Mouse (Mus musculus) liver, embryonic 15.5 days (tissue): ENCODE measurements around the gene Mical2. TPM values are rescaled to one million over a fixed set of nuclear protein-coding genes. Genes with fewer than 3 reads are reported as not detected.

Experiments used
- ATAC-seq: fragments of 200-750 bp; cut with Nextera tagmentation; 2 replicates; pipeline ENCODE4 v1.8.0; 2017; ENCODE audit warnings: moderate number of reproducible peaks, mild to moderate bottlenecking, moderate library complexity; ENCODE audit not compliant: insufficient read depth
- H3K27ac ChIP-seq: fragments of 300-500 bp; sonication (generic); replicated peaks from 2 replicates; pipeline ENCODE4 v1.5.1; 2015; ENCODE audit warnings: mild to moderate bottlenecking, inconsistent platforms
- H3K27me3 ChIP-seq: fragments of 300-500 bp; sonication (generic); 2 replicates; pipeline ENCODE4 v1.6.1; 2015; ENCODE audit warnings: mild to moderate bottlenecking, inconsistent platforms
- H3K36me3 ChIP-seq: fragments of 300-500 bp; sonication (generic); replicated peaks from 2 replicates; pipeline ENCODE4 v1.6.1; 2015; ENCODE audit warnings: moderate library complexity, mild to moderate bottlenecking, inconsistent platforms
- H3K4me1 ChIP-seq: fragments of 300-500 bp; sonication (generic); replicated peaks from 2 replicates; pipeline ENCODE4 v1.6.1; 2015; ENCODE audit warnings: inconsistent platforms
- H3K4me2 ChIP-seq: fragments of 300-500 bp; sonication (generic); 2 replicates; pipeline ENCODE4 v1.6.1; 2015; ENCODE audit warnings: moderate library complexity, mild to moderate bottlenecking, inconsistent platforms
- H3K4me3 ChIP-seq: fragments of 300-500 bp; sonication (generic); replicated peaks from 2 replicates; pipeline ENCODE4 v1.5.1; 2015; ENCODE audit warnings: mild to moderate bottlenecking, inconsistent platforms
- H3K9ac ChIP-seq: fragments of 300-500 bp; sonication (generic); 2 replicates; pipeline ENCODE4 v1.6.1; 2015; ENCODE audit warnings: moderate library complexity, mild to moderate bottlenecking, inconsistent platforms
- H3K9me3 ChIP-seq: fragments of 300-500 bp; sonication (generic); replicated peaks from 2 replicates; pipeline ENCODE4 v1.6.1; 2016; ENCODE audit warnings: inconsistent platforms
- WGBS: fragments of 180-500 bp; shearing (Covaris S2); methylation state at CpG from one replicate; pipeline ENCODE4 v1.1.7; 2015; ENCODE audit warnings: mixed read lengths; ENCODE audit not compliant: insufficient replicate concordance; 5-methylcytosine and 5-hydroxymethylcytosine counted together
- polyA plus RNA-seq: library from polyadenylated mRNA; unstranded; fragments of >200 nt; fragmentation: Nextera tagmentation; extraction: Ambion mirVana; gene quantifications from 2 replicates; pipeline ENCODE4 v1.2.1, GENCODE M21; 2015

Gene Mical2
- polyA plus RNA-seq, 1 experiment from 2014 or later, result 1.8 TPM

DNA sequence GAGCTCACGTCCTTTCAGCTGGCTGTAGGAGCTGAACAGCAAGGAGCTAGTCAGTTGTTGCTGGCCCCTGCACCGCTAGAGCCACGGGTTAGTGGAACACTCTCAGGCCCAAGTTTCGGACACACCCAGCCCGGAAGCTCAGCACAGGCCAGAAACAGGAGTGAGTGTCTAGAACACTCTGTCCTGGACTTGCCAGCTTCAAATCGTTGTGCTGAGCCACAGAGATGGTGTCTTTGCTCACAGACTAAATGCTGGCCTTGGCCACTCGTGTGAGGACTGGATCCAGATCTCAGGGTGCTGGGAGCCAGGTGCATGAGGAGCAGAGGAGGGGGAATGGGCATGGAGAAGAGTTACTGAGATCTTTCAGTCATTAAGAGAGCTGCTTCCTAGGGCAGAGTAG lies 6.1 kb downstream of the Mical2 start:
- Histone ChIP-seq H3K36me3 (no peaks in the 10 kb centered on the region), H3K4me2 (no peak overlapping the region), H3K4me1 (peaks cover 4% of the 10 kb centered on the region; the same call in 1 of the 2 replicates), H3K27ac (no peak overlapping the region), H3K9me3 (no peaks in the 10 kb centered on the region), H3K4me3 (no peak overlapping the region), H3K27me3 (peaks cover under 1% of the 10 kb centered on the region; the same call in 1 of the 2 replicates), H3K9ac (no peak overlapping the region)
- 55% methylated on average over 7 of the region's 7 CpGs for WGBS
- no peak for ATAC-seq

DNA sequence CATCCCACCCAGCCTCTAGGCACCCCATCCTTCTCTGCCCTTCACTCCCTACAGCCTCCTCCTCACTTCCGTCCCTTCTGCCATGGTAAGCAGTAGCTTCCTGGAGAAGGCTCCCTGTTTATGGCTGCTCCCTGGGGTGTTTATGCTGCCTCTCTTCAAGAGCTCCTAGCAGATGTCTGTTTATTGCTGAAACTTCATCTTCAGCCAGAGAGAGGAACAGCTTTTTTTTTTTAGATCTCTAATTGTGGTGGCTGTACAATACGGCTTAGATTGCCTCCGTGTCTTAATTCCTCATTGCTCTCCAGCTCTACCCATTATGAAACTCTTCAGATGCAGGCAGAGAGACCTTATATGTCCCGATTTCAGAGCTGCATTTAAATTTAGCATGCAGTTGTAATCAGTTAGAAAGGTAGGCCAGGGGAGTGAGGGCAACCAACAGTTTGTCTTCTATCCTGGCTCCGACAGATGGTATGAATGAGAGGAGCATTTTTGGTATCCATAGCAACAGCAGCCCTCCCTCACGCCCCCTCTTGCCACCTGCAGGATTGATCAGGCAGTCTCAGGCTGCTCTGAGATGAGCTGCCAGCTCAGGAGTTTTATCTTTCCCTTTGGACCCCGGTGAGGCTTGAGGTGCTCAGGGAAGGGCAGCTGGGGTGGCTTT lies 7.8 kb downstream of the Mical2 start:
- no peak for ATAC-seq
- Histone ChIP-seq H3K36me3 (no peaks in the 10 kb centered on the region), H3K9ac (no peak overlapping the region), H3K4me3 (no peak overlapping the region), H3K4me1 (0 out of 2 replicates have a peak, but pooled peaks cover 4% of the 10 kb centered on the region), H3K27me3 (no peaks in the 10 kb centered on the region), H3K27ac (no peak overlapping the region), H3K4me2 (no peak overlapping the region), H3K9me3 (no peaks in the 10 kb centered on the region)
- 46% methylated on average over 7 of the region's 7 CpGs for WGBS

DNA sequence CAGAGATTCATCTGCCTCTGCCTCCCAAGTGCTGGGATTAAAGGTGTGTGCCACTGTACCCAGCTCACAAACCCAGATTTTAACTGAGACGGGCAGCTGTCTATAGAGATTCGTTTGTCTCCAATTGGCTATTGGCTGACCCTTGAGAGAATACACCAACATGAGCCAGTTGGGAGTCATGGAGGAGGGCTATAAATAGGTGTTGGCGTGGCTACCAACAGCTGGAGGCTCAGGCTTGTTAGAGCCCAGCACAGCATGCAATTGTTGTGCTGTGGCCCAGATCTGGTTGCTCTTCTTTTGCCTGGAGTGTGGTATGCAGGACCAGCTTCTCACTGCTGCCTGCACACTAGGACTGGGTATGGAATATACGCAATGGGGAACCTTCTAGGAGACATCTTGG lies 8.8 kb downstream of the Mical2 start:
- H3K4me3 ChIP-seq, result no peak overlapping the region
- H3K27ac ChIP-seq, result no peak overlapping the region
- peaks cover 4% of the 10 kb centered on the region; the same call in 1 of the 2 replicates for H3K4me1 ChIP-seq
- no peak overlapping the region for H3K4me2 ChIP-seq
- no peak for ATAC-seq
- no peaks in the 10 kb centered on the region for H3K36me3 ChIP-seq
- H3K9me3 ChIP-seq, result no peaks in the 10 kb centered on the region
- H3K27me3 ChIP-seq, result no peaks in the 10 kb centered on the region
- H3K9ac ChIP-seq, result no peak overlapping the region
- WGBS, result 53% methylated on average over 4 of the region's 4 CpGs

DNA sequence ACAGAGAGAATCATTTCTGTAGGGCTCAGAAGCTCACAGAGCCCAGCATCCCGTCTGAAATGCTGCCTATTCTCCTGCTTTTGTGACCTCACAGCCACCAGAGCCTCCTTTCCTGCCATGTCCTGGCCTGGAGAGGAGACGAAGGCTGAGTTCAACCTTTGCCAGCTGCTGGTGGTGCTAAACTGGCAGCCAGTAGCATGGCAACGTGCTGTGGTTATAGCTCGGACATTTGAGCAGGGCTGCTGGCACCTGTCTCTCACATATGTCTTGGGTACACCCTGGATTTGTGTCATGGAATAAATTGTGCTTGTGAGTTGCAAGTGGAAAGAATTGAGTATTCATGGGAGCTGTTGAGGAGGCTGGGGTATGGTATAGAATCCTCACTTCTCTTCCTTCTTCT lies 9.8 kb downstream of the Mical2 start:
- no peak overlapping the region for H3K4me2 ChIP-seq
- no peaks in the 10 kb centered on the region for H3K36me3 ChIP-seq
- no peaks in the 10 kb centered on the region for H3K9me3 ChIP-seq
- H3K4me3 ChIP-seq, result no peak overlapping the region
- H3K27ac ChIP-seq, result no peak overlapping the region
- ATAC-seq, result no peak
- H3K27me3 ChIP-seq, result no peaks in the 10 kb centered on the region
- H3K9ac ChIP-seq, result no peak overlapping the region
- H3K4me1 ChIP-seq, result peaks cover 4% of the 10 kb centered on the region; the same call in 1 of the 2 replicates
- WGBS, result 41% methylated on average over 4 of the region's 4 CpGs

DNA sequence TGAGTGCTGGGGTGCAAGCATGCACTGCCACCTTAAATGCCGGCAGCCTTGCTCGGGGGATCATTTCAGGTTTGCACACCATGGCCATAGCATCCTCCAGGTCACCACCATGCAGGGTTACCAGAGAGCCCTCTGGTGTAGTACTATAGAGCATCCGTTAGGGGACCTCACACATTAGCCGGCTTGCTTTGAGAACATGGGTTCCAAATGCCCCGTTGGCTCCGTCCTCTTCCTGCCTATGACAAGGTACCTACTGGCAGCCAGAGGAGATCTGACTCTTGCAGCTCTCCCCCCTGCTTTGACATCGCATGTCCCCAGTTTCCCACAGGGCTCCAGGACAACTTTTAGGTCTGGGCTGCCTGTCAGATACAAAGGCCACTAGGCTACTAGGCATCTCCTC lies 11.6 kb downstream of the Mical2 start:
- Histone ChIP-seq H3K4me2 (no peak overlapping the region), H3K9me3 (no peaks in the 10 kb centered on the region), H3K4me1 (peaks cover 4% of the 10 kb centered on the region; the same call in 1 of the 2 replicates), H3K9ac (no peak overlapping the region), H3K36me3 (no peaks in the 10 kb centered on the region), H3K4me3 (no peak overlapping the region), H3K27ac (no peak overlapping the region), H3K27me3 (no peaks in the 10 kb centered on the region)
- no peak for ATAC-seq
- 71% methylated on average over 7 of the region's 7 CpGs for WGBS

DNA sequence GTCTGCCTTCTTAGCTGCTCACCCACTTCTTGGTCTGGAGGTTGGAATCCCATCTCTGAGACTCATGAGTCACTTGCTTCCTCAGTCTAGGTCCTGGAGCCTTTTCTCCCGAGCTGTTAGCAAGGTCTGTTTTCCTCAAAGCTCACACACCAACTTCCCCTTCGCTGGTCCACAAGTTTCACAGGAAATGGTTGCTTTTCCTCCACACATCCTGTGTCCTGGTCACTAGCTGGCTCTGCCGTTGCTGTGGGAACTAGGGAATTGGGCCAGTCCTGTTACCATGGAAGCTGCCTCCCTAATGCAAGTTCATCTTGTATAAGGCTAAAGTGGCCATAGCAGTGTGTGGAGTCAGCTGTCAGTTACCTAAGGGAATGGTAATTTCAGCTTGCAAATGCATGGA lies 12.2 kb downstream of the Mical2 start:
- H3K27ac ChIP-seq, result no peak overlapping the region
- ATAC-seq, result no peak
- WGBS, result 10% methylated on average over 3 of the region's 3 CpGs
- H3K9ac ChIP-seq, result no peak overlapping the region
- no peak overlapping the region for H3K4me2 ChIP-seq
- no peak overlapping the region for H3K4me3 ChIP-seq
- no peaks in the 10 kb centered on the region for H3K9me3 ChIP-seq
- no peaks in the 10 kb centered on the region for H3K27me3 ChIP-seq
- no peaks in the 10 kb centered on the region for H3K36me3 ChIP-seq
- peaks cover 4% of the 10 kb centered on the region; the same call in 1 of the 2 replicates for H3K4me1 ChIP-seq

DNA sequence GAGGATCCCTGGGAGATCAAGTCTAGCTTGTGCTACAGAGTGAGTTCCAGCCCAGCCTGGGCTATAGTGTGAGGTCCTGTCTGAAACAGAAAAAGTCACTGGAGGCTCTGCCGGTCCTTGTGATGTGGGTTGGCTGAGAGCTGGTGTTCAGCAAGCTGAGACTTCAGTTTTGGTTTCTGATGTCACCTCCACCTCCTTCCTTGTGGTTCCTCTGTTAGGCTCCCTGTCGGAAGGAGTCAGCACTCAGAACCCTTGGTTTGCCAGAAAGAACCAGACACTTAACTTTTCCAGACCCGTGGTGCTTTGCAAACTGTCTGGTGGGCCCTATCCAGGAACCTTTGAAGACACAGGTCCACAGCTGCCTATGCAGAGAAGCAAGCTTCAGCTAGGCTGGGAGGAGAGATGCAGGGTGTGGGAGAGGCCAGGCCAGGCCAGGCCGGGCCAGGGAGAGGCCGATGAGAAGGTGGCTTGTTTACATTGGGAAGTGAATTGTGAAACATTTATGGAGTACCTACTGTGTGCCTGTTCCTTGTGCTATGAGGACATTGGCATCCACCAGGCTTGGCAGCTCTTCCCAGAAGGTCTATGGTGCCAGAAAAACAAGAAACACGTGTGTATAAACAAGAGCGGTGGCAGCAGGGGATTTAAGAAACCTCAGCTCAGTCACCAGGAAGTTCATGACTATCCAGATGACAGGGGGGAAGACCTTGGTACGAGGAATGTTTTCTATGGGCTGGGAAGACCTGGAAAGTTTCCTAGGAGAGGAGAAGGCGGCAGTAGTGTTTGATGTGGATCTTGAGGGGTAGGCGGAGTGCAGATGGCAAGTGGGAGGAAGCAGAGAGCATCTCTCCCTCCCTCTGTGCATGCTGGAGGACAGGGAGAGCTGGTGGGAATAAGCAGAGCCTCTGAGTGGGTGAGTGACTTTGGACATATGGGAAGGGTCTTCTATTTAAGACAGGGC lies 13.4 kb downstream of the Mical2 start:
- Histone ChIP-seq H3K9me3 (no peaks in the 10 kb centered on the region), H3K27ac (no peak overlapping the region)
- WGBS, result 55% methylated on average over 10 of the region's 10 CpGs

DNA sequence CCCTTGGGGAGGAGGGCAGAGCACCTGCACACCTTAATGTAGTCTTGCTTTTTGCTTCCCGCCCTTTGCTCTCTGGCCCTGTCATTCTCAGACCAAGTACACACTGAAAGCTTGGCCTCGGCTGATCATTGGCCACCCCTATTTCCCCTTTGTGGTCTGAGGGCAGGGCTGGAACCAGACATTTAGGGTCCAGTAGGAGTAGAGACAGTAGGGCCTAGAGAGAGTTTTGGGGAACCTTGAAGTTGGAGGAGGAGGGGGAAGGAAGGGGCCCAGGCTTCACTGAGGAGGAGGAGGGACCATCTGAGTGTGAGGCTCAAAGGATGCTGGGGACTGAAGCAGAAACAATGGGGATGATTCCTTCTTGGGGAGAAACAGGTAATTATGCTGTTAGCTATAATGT lies 15.1 kb downstream of the Mical2 start:
- H3K27ac ChIP-seq, result no peak overlapping the region
- H3K4me1 ChIP-seq, result no peaks in the 10 kb centered on the region; the same call in 1 of the 2 replicates
- WGBS, result 15% methylated on average over 2 of the region's 2 CpGs
- H3K9me3 ChIP-seq, result no peaks in the 10 kb centered on the region
- H3K4me2 ChIP-seq, result no peak overlapping the region
- no peak overlapping the region for H3K9ac ChIP-seq
- H3K4me3 ChIP-seq, result no peak overlapping the region
- H3K27me3 ChIP-seq, result no peaks in the 10 kb centered on the region
- ATAC-seq, result no peak
- H3K36me3 ChIP-seq, result no peaks in the 10 kb centered on the region

More for the DNA sequence above, 13.4 kb downstream of the Mical2 start:
- no peak for ATAC-seq
- no peaks in the 10 kb centered on the region; the same call in 1 of the 2 replicates for H3K4me1 ChIP-seq
- H3K9ac ChIP-seq, result no peak overlapping the region
- no peak overlapping the region for H3K4me3 ChIP-seq
- no peaks in the 10 kb centered on the region for H3K36me3 ChIP-seq
- H3K27me3 ChIP-seq, result no peaks in the 10 kb centered on the region
- H3K4me2 ChIP-seq, result no peak overlapping the region

DNA sequence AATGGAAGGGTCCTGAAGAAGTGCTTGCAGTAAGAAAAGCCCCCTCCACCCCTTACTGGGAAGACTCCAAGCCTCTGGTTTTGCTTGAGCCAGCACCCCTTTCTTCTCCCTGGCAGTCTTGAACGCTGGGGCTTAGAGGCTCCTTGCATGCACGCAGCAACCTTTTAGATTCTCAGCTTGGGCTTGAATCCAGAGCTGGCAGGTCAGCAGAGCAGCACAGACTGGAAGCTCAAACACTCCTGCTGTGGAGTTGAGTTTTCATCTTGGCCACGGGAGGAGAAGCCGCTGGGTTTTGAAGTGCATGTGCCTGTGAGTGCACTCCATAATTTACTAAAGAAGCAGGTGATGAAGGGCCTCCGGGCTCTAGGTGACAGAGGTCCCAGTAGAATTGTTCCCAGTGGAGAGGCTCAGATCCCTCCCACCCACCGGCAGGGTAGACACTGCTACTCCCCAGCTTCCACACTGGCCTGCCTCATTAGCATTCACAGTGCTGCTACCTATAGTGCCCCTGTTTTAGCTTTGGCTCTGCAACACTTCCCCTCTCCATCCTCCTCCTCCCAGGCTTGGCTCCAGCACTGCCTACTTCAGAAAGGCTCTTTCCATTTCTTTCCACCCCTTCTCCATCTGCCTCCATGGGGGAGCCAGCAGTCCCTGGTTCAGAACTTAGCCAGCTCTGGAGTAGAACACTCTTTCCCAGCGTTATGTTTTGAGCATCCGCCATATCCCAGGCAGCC lies 15.7 kb downstream of the Mical2 start:
- Histone ChIP-seq H3K9me3 (no peaks in the 10 kb centered on the region), H3K27ac (no peak overlapping the region), H3K4me1 (no peaks in the 10 kb centered on the region; the same call in 1 of the 2 replicates), H3K9ac (no peak overlapping the region), H3K36me3 (no peaks in the 10 kb centered on the region), H3K27me3 (no peaks in the 10 kb centered on the region), H3K4me3 (no peak overlapping the region), H3K4me2 (no peak overlapping the region)
- WGBS, result 54% methylated on average over 8 of the region's 8 CpGs
- no peak for ATAC-seq

DNA sequence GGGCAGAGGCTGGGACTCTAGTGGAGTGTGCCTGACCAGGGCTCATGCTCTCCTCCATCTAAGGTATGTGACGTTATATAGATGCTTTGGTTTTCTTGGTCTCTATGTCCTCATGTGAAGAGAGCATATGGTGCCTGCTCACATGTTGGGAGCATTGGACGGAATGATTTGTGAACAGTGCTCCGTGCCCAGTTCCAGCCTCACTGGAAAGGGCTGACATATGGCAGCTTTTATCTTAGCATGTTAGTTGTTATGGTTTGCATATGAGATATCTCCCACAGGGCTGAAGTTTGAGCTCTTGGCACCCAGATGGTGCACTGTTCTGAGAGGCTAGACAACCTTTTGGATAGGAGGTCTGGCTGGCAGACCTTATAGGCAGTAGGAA lies 16.3 kb downstream of the Mical2 start:
- ATAC-seq, result no peak
- no peak overlapping the region for H3K9ac ChIP-seq
- H3K27me3 ChIP-seq, result no peaks in the 10 kb centered on the region
- H3K9me3 ChIP-seq, result no peaks in the 10 kb centered on the region
- no peak overlapping the region for H3K4me3 ChIP-seq
- H3K27ac ChIP-seq, result no peak overlapping the region
- H3K4me1 ChIP-seq, result no peaks in the 10 kb centered on the region; the same call in 1 of the 2 replicates
- H3K4me2 ChIP-seq, result no peak overlapping the region
- 77% methylated on average over 3 of the region's 3 CpGs for WGBS
- H3K36me3 ChIP-seq, result no peaks in the 10 kb centered on the region

DNA sequence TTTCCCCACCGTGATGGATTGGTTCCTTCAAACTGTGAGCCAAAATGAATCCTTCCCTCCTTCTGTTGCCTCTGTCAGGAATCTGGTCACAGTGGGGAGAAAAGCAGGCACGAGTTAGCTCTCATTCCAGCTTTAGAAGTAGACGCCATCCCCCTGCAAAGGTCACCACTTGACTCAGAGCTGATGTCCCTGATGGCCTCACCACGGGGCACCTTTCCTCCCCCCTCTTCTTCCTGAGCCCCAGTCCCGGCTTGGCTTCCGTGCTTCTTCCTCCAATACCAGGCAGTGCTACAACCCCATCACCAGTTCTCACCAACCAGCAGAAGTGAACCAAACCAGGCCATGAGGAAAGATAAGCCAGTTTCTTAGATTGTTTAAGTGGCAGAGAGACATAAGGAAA lies 16.9 kb downstream of the Mical2 start:
- Histone ChIP-seq H3K9me3 (no peaks in the 10 kb centered on the region), H3K4me1 (no peaks in the 10 kb centered on the region; the same call in 1 of the 2 replicates), H3K27me3 (no peaks in the 10 kb centered on the region), H3K4me2 (no peak overlapping the region), H3K4me3 (no peak overlapping the region), H3K36me3 (no peaks in the 10 kb centered on the region), H3K27ac (no peak overlapping the region), H3K9ac (no peak overlapping the region)
- 65% methylated on average over 6 of the region's 6 CpGs for WGBS
- no peak for ATAC-seq
